Mouse (Mus musculus) heart, embryonic 13.5 days (tissue): ENCODE measurements at regions not wholly inside any gene's neighbourhood (a gene's known extent, or its start where the extent isn't known, plus 50 kb on each side); places are given as distances from the start of the nearest gene placed in this dataset.

Experiments
- ATAC-seq: fragments of 200-750 bp; cut with Nextera tagmentation; 2 replicates; pipeline ENCODE4 v1.8.0; 2017; ENCODE audit warnings: moderate TSS enrichment; ENCODE audit not compliant: insufficient number of reproducible peaks, low FRiP score, low TSS enrichment; ENCODE audit errors: extremely low read depth
- H3K27ac ChIP-seq: fragments of 300-500 bp; sonication (generic); replicated peaks from 2 replicates; pipeline ENCODE4 v1.5.1; 2015; ENCODE audit warnings: moderate library complexity, mild to moderate bottlenecking, inconsistent platforms
- H3K27me3 ChIP-seq: fragments of 300-500 bp; sonication (generic); replicated peaks from 2 replicates; pipeline ENCODE4 v1.6.1; 2015; ENCODE audit warnings: mild to moderate bottlenecking, inconsistent platforms
- H3K36me3 ChIP-seq: fragments of 300-500 bp; sonication (generic); 2 replicates; pipeline ENCODE4 v1.6.1; 2015; ENCODE audit warnings: mild to moderate bottlenecking, inconsistent platforms
- H3K4me1 ChIP-seq: fragments of 300-500 bp; sonication (generic); 2 replicates; pipeline ENCODE4 v1.6.1; 2015; ENCODE audit warnings: inconsistent platforms
- H3K4me2 ChIP-seq: fragments of 300-500 bp; sonication (generic); 2 replicates; pipeline ENCODE4 v1.6.1; 2015; ENCODE audit warnings: inconsistent platforms, mild to moderate bottlenecking, moderate library complexity
- H3K4me3 ChIP-seq: fragments of 300-500 bp; sonication (generic); 2 replicates; pipeline ENCODE4 v1.5.1; 2015; ENCODE audit warnings: moderate library complexity, mild to moderate bottlenecking, inconsistent platforms
- H3K9ac ChIP-seq: fragments of 300-500 bp; sonication (generic); 2 replicates; pipeline ENCODE4 v1.6.1; 2015; ENCODE audit warnings: inconsistent platforms, mild to moderate bottlenecking, moderate library complexity
- H3K9me3 ChIP-seq: fragments of 300-500 bp; sonication (generic); 2 replicates; pipeline ENCODE4 v1.6.1; 2016; ENCODE audit warnings: inconsistent platforms
- WGBS: fragments of 180-500 bp; shearing (Covaris S2); methylation state at CpG from one replicate; pipeline ENCODE4 v1.1.7; 2015; ENCODE audit warnings: mixed read lengths; 5-methylcytosine and 5-hydroxymethylcytosine counted together

GRCm38 (mm10) chr1:13424524-13424923, 2010.6 kb downstream of the A830018L16Rik start:
- no peak overlapping the region for H3K4me2 ChIP-seq
- no peak for ATAC-seq
- no peaks in the 10 kb centered on the region for H3K36me3 ChIP-seq
- H3K9ac ChIP-seq: no peak overlapping the region
- H3K27me3 ChIP-seq: no peaks in the 10 kb centered on the region
- peaks cover 21% of the 10 kb centered on the region for H3K4me1 ChIP-seq
- H3K27ac ChIP-seq: no peak overlapping the region
- H3K9me3 ChIP-seq: no peaks in the 10 kb centered on the region
- no peak overlapping the region for H3K4me3 ChIP-seq

- Histone ChIP-seq H3K27ac (no peak overlapping the region), H3K4me1 (peaks cover 21% of the 10 kb centered on the region), H3K27me3 (no peaks in the 10 kb centered on the region), H3K9me3 (no peaks in the 10 kb centered on the region), H3K4me3 (peak overlapping the region; percentile 58), H3K36me3 (no peaks in the 10 kb centered on the region), H3K9ac (peak overlapping the region; percentile 80), H3K4me2 (peak overlapping the region; percentile 80)
- 25% methylated on average over 9 of the region's 9 CpGs for WGBS
- no peak for ATAC-seq
These were observed 2011.9 kb downstream of the A830018L16Rik start for GRCm38 (mm10) chr1:13425601-13426327.

- peaks cover 21% of the 10 kb centered on the region for H3K4me1 ChIP-seq
- H3K27me3 ChIP-seq: no peaks in the 10 kb centered on the region
- no peak for ATAC-seq
- H3K27ac ChIP-seq: peak overlapping the region; percentile 50
- no peaks in the 10 kb centered on the region for H3K36me3 ChIP-seq
- WGBS: 8% methylated on average over 30 of the region's 30 CpGs
- peak overlapping the region; percentile 58 for H3K4me3 ChIP-seq
- peak overlapping the region; percentile 80 for H3K4me2 ChIP-seq
- H3K9me3 ChIP-seq: no peaks in the 10 kb centered on the region
- peak overlapping the region; percentile 80 for H3K9ac ChIP-seq
These were observed 2012.6 kb downstream of the A830018L16Rik start for GRCm38 (mm10) chr1:13426328-13427067.

DNA sequence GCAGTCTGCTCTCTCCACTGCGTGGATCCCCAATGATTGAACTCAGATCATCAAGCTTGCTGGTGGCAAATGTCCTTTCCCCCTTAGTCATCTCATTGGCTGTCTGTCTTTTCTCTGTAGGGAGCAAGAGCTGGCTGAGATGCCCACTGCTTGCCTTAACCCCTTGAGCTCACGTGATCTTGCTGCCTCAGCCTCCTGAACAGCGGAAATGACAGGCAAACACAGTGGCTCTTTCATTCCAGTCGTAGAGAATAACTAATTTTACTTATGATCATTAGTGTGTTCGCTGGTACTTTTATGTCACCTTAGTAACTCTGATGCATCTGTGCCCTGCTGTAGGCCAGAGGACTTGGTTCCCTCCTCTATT, 2013.1 kb downstream of the A830018L16Rik start:
- H3K9ac ChIP-seq: peak overlapping the region; percentile 80; the same call in 1 of the 2 replicates
- ATAC-seq: no peak
- peak overlapping the region; percentile 58 for H3K4me3 ChIP-seq

GRCm38 (mm10) chr1:13427501-13428207, 2013.7 kb downstream of the A830018L16Rik start:
- H3K36me3 ChIP-seq: no peaks in the 10 kb centered on the region
- H3K27ac ChIP-seq: no peak overlapping the region; the same call in none of the 2 replicates
- no peak for ATAC-seq

More for the DNA sequence above, 2013.1 kb downstream of the A830018L16Rik start:
- H3K9me3 ChIP-seq: no peaks in the 10 kb centered on the region
- no peaks in the 10 kb centered on the region for H3K36me3 ChIP-seq
- 58% methylated on average over 5 of the region's 5 CpGs for WGBS
- H3K4me1 ChIP-seq: peaks cover 21% of the 10 kb centered on the region
- no peak overlapping the region; the same call in 1 of the 2 replicates for H3K27ac ChIP-seq
- no peaks in the 10 kb centered on the region for H3K27me3 ChIP-seq
- H3K4me2 ChIP-seq: peak overlapping the region; percentile 80

DNA sequence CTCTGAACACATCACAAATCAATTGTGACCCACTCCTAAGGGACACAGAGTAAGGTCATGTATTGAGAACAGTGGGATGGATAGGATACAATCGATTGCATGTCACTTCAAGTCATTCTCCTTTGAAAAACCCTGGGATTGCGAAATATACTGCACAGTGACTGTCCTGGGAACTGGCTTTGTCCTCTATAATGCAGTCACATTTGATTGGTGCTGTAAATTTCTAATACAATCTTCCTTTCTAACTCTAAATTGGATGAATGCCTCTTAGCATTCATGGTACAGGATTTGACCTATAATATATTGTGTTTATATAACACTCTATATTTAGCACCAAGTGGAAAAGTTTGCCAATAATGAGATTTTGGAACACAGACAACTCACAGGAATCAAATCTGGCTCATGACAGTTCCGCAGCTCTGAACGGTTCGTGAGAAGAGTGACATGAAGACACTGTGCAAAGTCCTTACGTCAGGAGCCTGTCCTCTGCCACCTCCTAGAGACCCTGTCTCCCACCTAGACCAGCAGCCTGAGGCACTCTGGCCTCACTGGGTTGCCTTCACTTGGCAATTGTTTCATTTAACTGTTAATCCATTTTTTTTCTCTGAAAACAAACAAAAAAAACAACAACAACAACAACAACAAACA, 2024.0 kb downstream of the A830018L16Rik start:
- H3K4me1 ChIP-seq: no peaks in the 10 kb centered on the region

More at GRCm38 (mm10) chr1:13427501-13428207, 2013.7 kb downstream of the A830018L16Rik start:
- Histone ChIP-seq H3K4me1 (peaks cover 21% of the 10 kb centered on the region), H3K9ac (no peak overlapping the region), H3K4me2 (no peak overlapping the region; the same call in 1 of the 2 replicates), H3K9me3 (no peaks in the 10 kb centered on the region), H3K4me3 (no peak overlapping the region), H3K27me3 (no peaks in the 10 kb centered on the region)
- 54% methylated on average over 11 of the region's 11 CpGs for WGBS

DNA sequence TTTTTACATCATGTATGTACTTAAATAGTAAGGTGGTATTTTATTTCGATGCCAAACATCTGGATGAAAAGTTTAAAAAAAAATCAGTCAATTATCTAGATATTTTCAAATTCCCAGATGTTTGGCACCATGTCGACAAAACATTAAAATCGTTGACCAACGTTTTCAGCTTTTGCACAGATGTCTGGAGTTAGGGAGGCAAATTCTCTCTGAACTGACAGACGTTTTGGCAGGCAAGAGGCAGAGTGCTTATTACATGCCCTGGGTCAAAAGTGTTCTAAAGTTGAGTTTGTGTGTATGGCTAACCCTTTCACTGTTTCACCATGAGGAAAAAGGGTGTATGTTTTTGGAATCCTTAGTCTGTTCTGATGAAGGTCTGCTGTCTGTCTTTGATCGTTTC, 2028.5 kb downstream of the A830018L16Rik start:
- no peak for ATAC-seq
- no peaks in the 10 kb centered on the region for H3K27me3 ChIP-seq
- 64% methylated on average over 6 of the region's 6 CpGs for WGBS
- no peak overlapping the region for H3K4me2 ChIP-seq
- no peaks in the 10 kb centered on the region for H3K36me3 ChIP-seq
- no peak overlapping the region for H3K4me3 ChIP-seq
- no peak overlapping the region for H3K27ac ChIP-seq
- H3K9ac ChIP-seq: no peak overlapping the region
- H3K4me1 ChIP-seq: no peaks in the 10 kb centered on the region
- H3K9me3 ChIP-seq: no peaks in the 10 kb centered on the region

More for the DNA sequence above, 2024.0 kb downstream of the A830018L16Rik start:
- Histone ChIP-seq H3K4me3 (no peak overlapping the region), H3K27me3 (no peaks in the 10 kb centered on the region), H3K4me2 (no peak overlapping the region), H3K9me3 (no peaks in the 10 kb centered on the region), H3K27ac (no peak overlapping the region), H3K9ac (no peak overlapping the region), H3K36me3 (no peaks in the 10 kb centered on the region)
- ATAC-seq: no peak
- WGBS: 61% methylated on average over 6 of the region's 6 CpGs

- WGBS: 55% methylated on average over 2 of the region's 2 CpGs
- Histone ChIP-seq H3K4me1 (no peaks in the 10 kb centered on the region), H3K36me3 (no peaks in the 10 kb centered on the region), H3K9ac (no peak overlapping the region), H3K4me3 (no peak overlapping the region), H3K4me2 (no peak overlapping the region), H3K27me3 (no peaks in the 10 kb centered on the region), H3K9me3 (no peaks in the 10 kb centered on the region), H3K27ac (no peak overlapping the region)
- no peak for ATAC-seq
These were observed 2040.6 kb downstream of the A830018L16Rik start for GRCm38 (mm10) chr1:13454534-13454933.

GRCm38 (mm10) chr1:13455572-13455971, 2041.7 kb downstream of the A830018L16Rik start:
- Histone ChIP-seq H3K4me1 (no peaks in the 10 kb centered on the region), H3K9ac (no peak overlapping the region), H3K27ac (no peak overlapping the region), H3K9me3 (0 out of 2 replicates have a peak, but pooled peaks cover 4% of the 10 kb centered on the region), H3K36me3 (no peaks in the 10 kb centered on the region), H3K27me3 (no peaks in the 10 kb centered on the region), H3K4me2 (no peak overlapping the region), H3K4me3 (no peak overlapping the region)
- WGBS: 83% methylated on average over 3 of the region's 3 CpGs
- ATAC-seq: no peak

GRCm38 (mm10) chr1:13464311-13464710, 2050.4 kb downstream of the A830018L16Rik start:
- H3K4me3 ChIP-seq: no peak overlapping the region
- ATAC-seq: no peak
- no peak overlapping the region for H3K9ac ChIP-seq
- H3K4me1 ChIP-seq: peaks cover 2% of the 10 kb centered on the region; the same call in 1 of the 2 replicates
- H3K36me3 ChIP-seq: no peaks in the 10 kb centered on the region
- no peaks in the 10 kb centered on the region for H3K27me3 ChIP-seq
- 87% methylated on average over 1 of the region's 1 CpGs for WGBS
- peaks cover 13% of the 10 kb centered on the region for H3K9me3 ChIP-seq
- H3K4me2 ChIP-seq: no peak overlapping the region
- no peak overlapping the region for H3K27ac ChIP-seq

DNA sequence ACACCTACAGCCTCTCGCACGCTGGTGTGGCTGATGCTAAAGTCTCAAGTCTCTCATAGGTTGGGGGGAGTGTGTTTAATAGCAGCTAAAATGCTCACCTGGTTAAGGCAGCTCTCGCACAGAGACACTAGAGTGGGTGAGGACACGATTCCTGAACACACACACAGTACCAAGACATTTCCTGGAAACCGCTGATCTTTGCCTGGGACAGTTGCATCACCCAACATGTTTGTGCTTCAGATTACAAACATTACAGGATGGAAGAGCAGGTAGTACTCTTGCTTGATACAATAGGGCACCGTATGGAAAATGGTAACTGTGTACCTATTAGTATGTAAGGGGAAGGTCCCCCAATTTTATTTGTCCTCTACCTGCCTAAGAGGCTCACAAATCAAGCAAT, 2053.3 kb downstream of the A830018L16Rik start:
- H3K27ac ChIP-seq: no peak overlapping the region
- peaks cover 2% of the 10 kb centered on the region; the same call in 1 of the 2 replicates for H3K9me3 ChIP-seq
- H3K9ac ChIP-seq: no peak overlapping the region
- H3K4me1 ChIP-seq: peaks cover 2% of the 10 kb centered on the region; the same call in 1 of the 2 replicates
- WGBS: 83% methylated on average over 6 of the region's 6 CpGs
- H3K4me2 ChIP-seq: no peak overlapping the region
- H3K27me3 ChIP-seq: no peaks in the 10 kb centered on the region
- no peak overlapping the region for H3K4me3 ChIP-seq
- H3K36me3 ChIP-seq: no peaks in the 10 kb centered on the region
- no peak for ATAC-seq
